Mouse (Mus musculus) T-helper 1 cell (primary cell): ENCODE measurements around the gene Celf6.

Experiments used
- in situ Hi-C: fragments of 300-600 bp; cut with MboI, MseI; formaldehyde crosslinking; loops from one replicate; pipeline ENCODE4 v1.15.1; 2025; ENCODE audit warnings: high pct_unique_total_duplicates

Gene Celf6

GRCm38 (mm10) chr9:59588252-59588651, 10.5 kb downstream of the Celf6 start:
- in situ Hi-C loops: no loop called here

- in situ Hi-C loops: no loop called here
Measured at GRCm38 (mm10) chr9:59588710-59589671, 11.3 kb downstream of the Celf6 start.

GRCm38 (mm10) chr9:59589703-59590439, 12.2 kb downstream of the Celf6 start:
- in situ Hi-C loops: no loop called here

GRCm38 (mm10) chr9:59601661-59602060, 23.9 kb downstream of the Celf6 start:
- in situ Hi-C loops: no loop called here

- in situ Hi-C loops: no loop called here
Measured at GRCm38 (mm10) chr9:59605967-59606366, 28.2 kb downstream of the Celf6 start.

- in situ Hi-C loops: no loop called here
Measured at GRCm38 (mm10) chr9:59610950-59611349, 33.2 kb downstream of the Celf6 start.

GRCm38 (mm10) chr9:59615797-59616196, 38.1 kb downstream of the Celf6 start:
- in situ Hi-C loops: no loop called here

- in situ Hi-C loops: no loop called here
Measured at GRCm38 (mm10) chr9:59616622-59617306, 39.0 kb downstream of the Celf6 start, which contains the start of gene Parp6. Gene Parp6, plus strand, starts transcription at chr9:59617284.

GRCm38 (mm10) chr9:59617307-59617973, 39.7 kb downstream of the Celf6 start:
- in situ Hi-C loops: no loop called here

- in situ Hi-C loops: no loop called here
Measured at GRCm38 (mm10) chr9:59638372-59638771, 60.7 kb downstream of the Celf6 start.

GRCm38 (mm10) chr9:59639936-59640335, 62.2 kb downstream of the Celf6 start:
- in situ Hi-C loops: no loop called here

GRCm38 (mm10) chr9:59641320-59641719, 63.6 kb downstream of the Celf6 start:
- in situ Hi-C loops: no loop called here

GRCm38 (mm10) chr9:59649911-59650310, 72.2 kb downstream of the Celf6 start:
- in situ Hi-C loops: no loop called here

GRCm38 (mm10) chr9:59653371-59653770, 75.7 kb downstream of the Celf6 start:
- in situ Hi-C loops: no loop called here

GRCm38 (mm10) chr9:59654450-59654983, 76.8 kb downstream of the Celf6 start:
- in situ Hi-C loops: no loop called here

- in situ Hi-C loops: no loop called here
Measured at GRCm38 (mm10) chr9:59655958-59656634, 78.4 kb downstream of the Celf6 start, which contains the start of gene Pkm. Gene Pkm, plus strand, starts transcription at chr9:59656368.
